9 mouse cellular contexts compared by ENCODE assay signal in genomic region chr3:122122838-122123237, GRCm38 (mm10).
DNase-seq lines count a peak whose midpoint lies in the region; ATAC-seq and TF ChIP-seq lines count a peak whose summit lies in the region.
"Had no signal": no experiment of that assay in that cellular context is flagged by ENCODE, and none has a peak within 500 bp of the region (broad histone marks: within the 10 kb centered on the region; RNA-seq: fewer than 3 reads in every experiment).

No protein-coding gene starts in this region.

- no peak overlapping the region for H3K9ac ChIP-seq in heart, embryonic 11.5 days (ENCODE audit: low read depth, low read length)
- H3K9ac ChIP-seq in limb, embryonic 13.5 days: no peak overlapping the region
- no peak overlapping the region for H3K9ac ChIP-seq in hindbrain, embryonic 14.5 days

- no peak for TF ChIP-seq POLR2A in testis, adult 2 months (IDR thresholded peaks at IDR 0.05; ENCODE audit: control insufficient read depth, low read depth, low read length)

- peak overlapping the region; percentile 63; the same call in 1 of the 2 replicates for H3K4me2 ChIP-seq in heart, embryonic 11.5 days
- H3K4me2 ChIP-seq in limb, embryonic 13.5 days (replicated peaks): no peak overlapping the region
- H3K4me2 ChIP-seq in hindbrain, embryonic 14.5 days (replicated peaks): no peak overlapping the region; the same call in 1 of the 2 replicates

- H3K27ac ChIP-seq in heart, embryonic 11.5 days (ENCODE audit: low read depth, low read length): peak overlapping the region; percentile 42
- H3K27ac ChIP-seq in testis, adult 2 months (ENCODE audit: control insufficient read depth, insufficient read depth, low read depth, low read length): peak overlapping the region; percentile 44
- H3K27ac ChIP-seq in limb, embryonic 13.5 days: peak overlapping the region; percentile 33; the same call in 1 of the 2 replicates
- no peak overlapping the region for H3K27ac ChIP-seq in hindbrain, embryonic 14.5 days

- H3K4me1 ChIP-seq in heart, embryonic 11.5 days (ENCODE audit: control insufficient read depth, insufficient read depth, low read length): peaks cover 20% of the 10 kb centered on the region
- peaks cover 4% of the 10 kb centered on the region; the same call in 1 of the 2 replicates for H3K4me1 ChIP-seq in testis, adult 2 months (ENCODE audit: control insufficient read depth, insufficient read depth, low read length)
- peaks cover 16% of the 10 kb centered on the region for H3K4me1 ChIP-seq in limb, embryonic 13.5 days
- H3K4me1 ChIP-seq in hindbrain, embryonic 14.5 days (replicated peaks; ENCODE audit: control insufficient read depth, insufficient read depth, low read length): peaks cover 6% of the 10 kb centered on the region

- no peak overlapping the region for H3K4me3 ChIP-seq in heart, embryonic 11.5 days (ENCODE audit: low read depth, low read length)
- no peak overlapping the region for H3K4me3 ChIP-seq in testis, adult 2 months (ENCODE audit: control insufficient read depth, low read depth, low read length)
- no peak overlapping the region for H3K4me3 ChIP-seq in limb, embryonic 13.5 days
- H3K4me3 ChIP-seq in hindbrain, embryonic 14.5 days (replicated peaks; ENCODE audit: low read length): no peak overlapping the region

- 84% methylated on average over 8 of the region's 8 CpGs for WGBS in heart, embryonic 11.5 days (ENCODE audit: insufficient replicate concordance)
- 89% methylated on average over 8 of the region's 8 CpGs for WGBS in limb, embryonic 13.5 days
- WGBS in hindbrain, embryonic 14.5 days: 93% methylated on average over 8 of the region's 8 CpGs

- TF ChIP-seq CTCF in testis, adult 2 months (IDR thresholded peaks at IDR 0.05; ENCODE audit: control insufficient read depth, insufficient read depth, insufficient replicate concordance, low read depth, low read length): no peak

- ATAC-seq in heart, embryonic 11.5 days (replicated peaks; ENCODE audit: insufficient number of reproducible peaks, low FRiP score, low TSS enrichment): no peak
- ATAC-seq in limb, embryonic 13.5 days (ENCODE audit: low FRiP score, low read depth): no peak
- no peak for ATAC-seq in hindbrain, embryonic 14.5 days (ENCODE audit: low FRiP score)

- no peaks in the 10 kb centered on the region for H3K9me3 ChIP-seq in heart, embryonic 11.5 days (replicated peaks; ENCODE audit: control insufficient read depth, low read length)
- no peaks in the 10 kb centered on the region for H3K9me3 ChIP-seq in limb, embryonic 13.5 days
- no peaks in the 10 kb centered on the region for H3K9me3 ChIP-seq in hindbrain, embryonic 14.5 days (ENCODE audit: control insufficient read depth, low read length)

- no peaks in the 10 kb centered on the region for H3K36me3 ChIP-seq in heart, embryonic 11.5 days (ENCODE audit: control insufficient read depth, insufficient read depth, low read length)
- H3K36me3 ChIP-seq in testis, adult 2 months (ENCODE audit: control insufficient read depth, insufficient read depth, low read length): no peaks in the 10 kb centered on the region
- no peaks in the 10 kb centered on the region for H3K36me3 ChIP-seq in limb, embryonic 13.5 days
- H3K36me3 ChIP-seq in hindbrain, embryonic 14.5 days (replicated peaks; ENCODE audit: control insufficient read depth, insufficient read depth): no peaks in the 10 kb centered on the region

- H3K27me3 ChIP-seq in heart, embryonic 11.5 days (ENCODE audit: control insufficient read depth, insufficient read depth, low read length): no peaks in the 10 kb centered on the region
- H3K27me3 ChIP-seq in testis, adult 2 months (ENCODE audit: control insufficient read depth, insufficient read depth, low read length): no peaks in the 10 kb centered on the region
- no peaks in the 10 kb centered on the region for H3K27me3 ChIP-seq in limb, embryonic 13.5 days
- no peaks in the 10 kb centered on the region for H3K27me3 ChIP-seq in hindbrain, embryonic 14.5 days (ENCODE audit: control insufficient read depth, insufficient read depth, low read length)

- DNase-seq in heart, adult 8-10 months (ENCODE audit: low spot score): no peak
- no peak for DNase-seq in testis, postnatal 10 days (ENCODE audit: low spot score)
- no peak for DNase-seq in urinary bladder, adult 18-20 months (ENCODE audit: low spot score in 2 of 2)
- DNase-seq in testis, postnatal 14 days (ENCODE audit: low spot score): no peak
- no peak for DNase-seq in hindbrain, embryonic 14.5 days (ENCODE audit: low spot score)
- DNase-seq: cerebellum, adult 18-20 months had no signal
